Mouse (Mus musculus) small intestine, adult 2 months (tissue): ENCODE measurements around the gene Fryl. TPM values are rescaled to one million over a fixed set of nuclear protein-coding genes. Genes with fewer than 3 reads are reported as not detected.
A peak's percentile ranks its signal among the peaks of the same experiment; 100 is the strongest.

Experiments
- H3K27ac ChIP-seq: fragments of 200-500 bp; 2 replicates; pipeline ENCODE4 v1.5.1; 2012; ENCODE audit warnings: low read depth, low read length, control low read depth, inconsistent platforms; ENCODE audit not compliant: insufficient read depth
- H3K27me3 ChIP-seq: fragments of 200-500 bp; 2 replicates; pipeline ENCODE4 v1.6.1; 2012; ENCODE audit warnings: mild to moderate bottlenecking, moderate library complexity, low read length, inconsistent platforms; ENCODE audit not compliant: control insufficient read depth, insufficient read depth
- H3K36me3 ChIP-seq: fragments of 200-500 bp; 2 replicates; pipeline ENCODE4 v1.6.1; 2012; ENCODE audit warnings: mild to moderate bottlenecking, low read length, control low read depth, inconsistent platforms; ENCODE audit not compliant: control insufficient read depth, insufficient read depth
- H3K4me1 ChIP-seq: fragments of 200-500 bp; 2 replicates; pipeline ENCODE4 v1.6.1; 2012; ENCODE audit warnings: low read length, inconsistent platforms, mixed read lengths; ENCODE audit not compliant: control insufficient read depth, insufficient read depth, insufficient read length
- H3K4me3 ChIP-seq: fragments of 200-500 bp; 2 replicates; pipeline ENCODE4 v1.5.1; 2012; ENCODE audit warnings: low read depth, mild to moderate bottlenecking, control low read depth, inconsistent platforms, low read length, moderate library complexity
- CTCF ChIP-seq: fragments of 200-500 bp; IDR thresholded peaks from 2 replicates; pipeline ENCODE4 v1.5.1; 2012; ENCODE audit warnings: low read depth, mild to moderate bottlenecking, control low read depth, inconsistent platforms, low read length, moderate library complexity, mixed read lengths; ENCODE audit not compliant: insufficient replicate concordance, insufficient read length; ENCODE audit errors: extremely low read depth
- POLR2A ChIP-seq: fragments of 200-500 bp; IDR thresholded peaks from 2 replicates; pipeline ENCODE4 v1.6.1; 2012; ENCODE audit warnings: low read depth, mild to moderate bottlenecking, control low read depth, inconsistent platforms, low read length, moderate library complexity
- WGBS: fragments of 180-500 bp; shearing (Covaris S2); methylation state at CpG from one replicate; pipeline ENCODE4 v1.1.7; 2018; 5-methylcytosine and 5-hydroxymethylcytosine counted together
- polyA plus RNA-seq: library from polyadenylated mRNA; depleted of rRNA; stranded (reverse); fragments of >200 nt; gene quantifications from 2 replicates; pipeline ENCODE4 v1.2.3, GENCODE M21; 2012

Gene Fryl
- polyA plus RNA-seq, 1 experiment = 104 TPM

DNA sequence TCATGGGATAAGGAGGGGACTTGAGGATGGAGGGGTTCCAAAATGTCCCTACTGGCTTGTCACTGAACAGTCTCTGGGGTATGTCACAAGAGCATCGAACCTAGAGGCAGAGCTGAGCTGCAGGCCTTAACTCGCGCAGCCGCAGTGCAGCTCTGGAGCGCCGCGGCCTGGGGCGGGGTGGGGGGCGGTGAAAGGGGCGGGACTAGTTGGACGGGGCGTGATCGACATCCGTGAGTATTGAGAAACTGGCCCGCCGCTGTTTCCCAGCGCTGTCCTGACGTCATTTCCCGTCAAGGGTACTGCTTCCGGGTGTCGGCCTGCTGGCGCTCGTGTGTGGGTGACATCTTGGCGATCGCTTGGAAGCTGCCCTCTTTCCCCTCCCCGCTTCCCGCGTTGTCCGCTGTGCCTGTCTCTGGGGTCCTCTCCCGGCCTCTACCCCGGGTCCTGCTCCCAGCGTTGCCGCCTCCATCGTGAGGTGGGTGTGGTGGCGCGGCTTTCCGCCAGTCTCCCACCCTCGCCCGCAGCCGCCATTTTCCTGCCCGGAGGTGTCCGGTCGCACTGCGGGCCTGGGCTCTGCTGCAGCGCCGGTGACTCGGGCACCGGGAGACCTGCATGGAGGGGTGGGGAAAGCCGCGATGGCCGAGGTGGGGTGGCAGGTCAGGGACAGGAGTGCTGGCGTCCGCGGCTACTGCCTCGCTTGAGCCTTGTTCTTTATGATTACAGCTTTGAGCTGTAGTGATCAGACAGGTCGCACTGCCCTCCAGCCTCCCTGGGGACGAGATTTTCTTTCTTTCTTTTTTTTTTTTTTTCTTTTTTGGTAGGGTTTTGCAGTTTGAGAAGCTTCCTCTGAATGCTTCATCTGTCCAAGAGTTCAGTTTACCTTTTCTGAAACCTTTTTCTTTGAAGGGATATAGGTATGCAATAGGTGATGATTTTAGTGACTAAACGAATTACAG is 36.4 kb upstream of the Fryl start, which contains the start of gene Ociad1:
Ociad1 (plus strand) TSS at position 283 of the 956 bp plus-strand sequence.
- Histone ChIP-seq H3K27ac (peak within 1 kb of the TSS; percentile 93), H3K27me3 (no peaks in the 10 kb centered on the region), H3K4me1 (peaks cover 5% of the 10 kb centered on the region; the same call in 1 of the 2 replicates), H3K36me3 (peaks cover 15% of the 10 kb centered on the region), H3K4me3 (peak within 1 kb of the TSS; percentile 100)
- TF ChIP-seq CTCF (no peak), POLR2A (peak; percentile 92)
- 1% methylated on average over 58 of the region's 58 CpGs for WGBS

DNA sequence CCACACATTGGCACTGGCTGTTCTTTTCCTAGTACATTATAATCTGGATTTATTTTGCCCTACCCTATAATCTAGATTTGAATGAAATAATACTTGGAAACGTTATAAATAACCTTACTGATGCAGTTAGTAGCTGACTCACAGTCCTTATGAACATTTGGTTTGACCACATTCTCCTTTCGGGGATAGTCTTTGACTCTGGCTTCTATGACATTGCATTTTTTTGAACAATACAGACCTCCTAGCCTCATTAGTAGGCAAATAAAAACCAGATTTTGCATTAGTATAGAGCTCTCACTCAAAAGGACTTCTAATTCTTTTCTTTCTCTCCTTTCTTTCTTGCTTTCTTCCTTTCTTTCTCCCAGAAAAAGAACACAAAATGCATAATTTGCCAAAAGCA is 33.5 kb upstream of the Fryl start:
- Histone ChIP-seq H3K4me1 (peaks cover 2% of the 10 kb centered on the region; the same call in 1 of the 2 replicates), H3K27ac (no peak overlapping the region), H3K27me3 (no peaks in the 10 kb centered on the region), H3K36me3 (peaks cover 2% of the 10 kb centered on the region; the same call in 1 of the 2 replicates), H3K4me3 (no peak overlapping the region)
- 64% methylated on average over 2 of the region's 2 CpGs for WGBS
- TF ChIP-seq CTCF (no peak), POLR2A (no peak)

DNA sequence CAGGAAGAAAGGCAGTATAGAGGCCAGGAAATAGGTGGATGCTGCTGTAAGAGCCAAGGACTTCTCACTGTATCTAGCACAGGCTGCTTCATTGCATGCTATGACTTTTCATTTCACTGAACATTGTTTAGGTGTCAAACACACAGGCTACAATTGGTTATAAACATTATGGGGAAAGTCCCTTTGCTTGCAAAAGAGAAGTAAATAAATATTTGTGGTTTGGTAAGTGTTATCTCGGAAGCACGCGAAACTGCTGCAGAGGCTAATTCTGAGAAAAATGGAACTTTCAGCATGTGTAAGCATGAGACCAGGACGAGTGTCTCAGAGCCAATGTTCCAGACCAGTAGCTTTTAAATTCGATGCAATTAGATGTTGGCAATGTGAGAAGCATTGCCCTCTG is 30.2 kb upstream of the Fryl start:
- Histone ChIP-seq H3K27me3 (no peaks in the 10 kb centered on the region), H3K36me3 (no peaks in the 10 kb centered on the region), H3K27ac (peak overlapping the region; percentile 58), H3K4me1 (no peaks in the 10 kb centered on the region), H3K4me3 (no peak overlapping the region)
- TF ChIP-seq POLR2A (no peak), CTCF (no peak)
- 64% methylated on average over 5 of the region's 5 CpGs for WGBS

DNA sequence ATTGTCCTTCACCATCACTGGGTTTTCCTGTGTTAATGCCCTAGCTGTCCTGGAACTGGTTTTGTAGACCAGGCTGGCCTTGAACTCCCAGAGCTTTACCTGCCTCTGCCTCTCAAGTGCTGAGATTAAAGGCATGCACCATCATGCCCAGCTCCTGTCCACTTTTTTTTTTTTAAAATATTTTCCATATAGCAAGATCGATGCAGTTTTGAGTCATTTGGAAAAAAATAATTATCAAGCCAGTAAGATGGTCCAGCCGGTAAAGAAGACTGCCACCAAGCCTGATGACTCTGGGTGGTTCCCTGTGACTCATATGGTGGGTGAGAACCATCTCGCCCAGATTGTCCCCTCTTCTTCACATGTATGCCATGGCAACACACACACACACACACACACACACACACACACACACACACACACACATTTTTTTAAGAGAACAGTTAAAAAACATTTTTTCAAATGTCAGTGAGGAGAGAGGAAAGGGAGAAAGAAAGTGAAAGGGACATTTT is 29.1 kb upstream of the Fryl start:
- Histone ChIP-seq H3K27me3 (no peaks in the 10 kb centered on the region), H3K36me3 (no peaks in the 10 kb centered on the region), H3K4me3 (no peak overlapping the region), H3K27ac (peak overlapping the region; percentile 58; the same call in 1 of the 2 replicates), H3K4me1 (no peaks in the 10 kb centered on the region)
- TF ChIP-seq CTCF (no peak), POLR2A (no peak)
- WGBS = 73% methylated on average over 3 of the region's 3 CpGs

- Histone ChIP-seq H3K27ac (no peak overlapping the region), H3K27me3 (no peaks in the 10 kb centered on the region), H3K36me3 (no peaks in the 10 kb centered on the region), H3K4me3 (no peak overlapping the region), H3K4me1 (peaks cover 5% of the 10 kb centered on the region; the same call in 1 of the 2 replicates)
- TF ChIP-seq POLR2A = no peak
- TF ChIP-seq CTCF = no peak
Observed at GRCm38 (mm10) chr5:73284046-73284445, 27.6 kb upstream of the Fryl start.

DNA sequence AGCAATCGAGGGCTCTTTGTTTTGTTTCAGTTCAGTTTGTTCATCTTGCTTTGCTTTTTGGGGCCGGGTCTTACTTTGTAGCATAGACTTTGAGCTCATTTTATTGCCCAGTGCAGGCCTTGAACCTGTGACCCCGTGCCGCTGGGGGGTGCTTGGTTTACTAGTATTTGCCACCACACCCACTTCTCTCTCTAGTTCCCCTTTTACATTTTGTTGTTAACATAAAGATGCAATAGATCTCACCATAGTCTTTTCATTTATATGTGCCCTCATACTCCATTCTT is 24.1 kb upstream of the Fryl start:
- Histone ChIP-seq H3K27me3 (no peaks in the 10 kb centered on the region), H3K4me1 (peaks cover 5% of the 10 kb centered on the region; the same call in 1 of the 2 replicates), H3K36me3 (no peaks in the 10 kb centered on the region), H3K4me3 (no peak overlapping the region), H3K27ac (no peak overlapping the region)
- 29% methylated on average over 4 of the region's 4 CpGs for WGBS
- TF ChIP-seq CTCF (no peak), POLR2A (no peak)
